Mouse (Mus musculus) midbrain, embryonic 13.5 days (tissue): ENCODE results near the gene Trim21. TPM values are rescaled to one million over a fixed set of nuclear protein-coding genes. Genes with fewer than 3 reads are reported as not detected.
A peak's percentile ranks its signal among the peaks of the same experiment; 100 is the strongest.

Experiments
- ATAC-seq: fragments of 200-750 bp; cut with Nextera tagmentation; 2 replicates; pipeline ENCODE4 v1.8.0; 2017; ENCODE audit warnings: mild to moderate bottlenecking, moderate TSS enrichment, moderate library complexity
- H3K27ac ChIP-seq: fragments of 300-500 bp; sonication (generic); 2 replicates; pipeline ENCODE4 v1.5.1; 2015; ENCODE audit warnings: inconsistent platforms, mild to moderate bottlenecking, moderate library complexity
- H3K27me3 ChIP-seq: fragments of 300-500 bp; sonication (generic); 2 replicates; pipeline ENCODE4 v1.6.1; 2015; ENCODE audit warnings: mild to moderate bottlenecking, inconsistent platforms
- H3K36me3 ChIP-seq: fragments of 300-500 bp; sonication (generic); 2 replicates; pipeline ENCODE4 v1.6.1; 2015; ENCODE audit warnings: mild to moderate bottlenecking, inconsistent platforms
- H3K4me1 ChIP-seq: fragments of 300-500 bp; sonication (generic); replicated peaks from 2 replicates; pipeline ENCODE4 v1.6.1; 2015; ENCODE audit warnings: inconsistent platforms
- H3K4me2 ChIP-seq: fragments of 300-500 bp; sonication (generic); replicated peaks from 2 replicates; pipeline ENCODE4 v1.6.1; 2015; ENCODE audit warnings: moderate library complexity, mild to moderate bottlenecking, inconsistent platforms
- H3K4me3 ChIP-seq: fragments of 300-500 bp; sonication (generic); replicated peaks from 2 replicates; pipeline ENCODE4 v1.5.1; 2015; ENCODE audit warnings: mild to moderate bottlenecking, inconsistent platforms
- H3K9ac ChIP-seq: fragments of 300-500 bp; sonication (generic); replicated peaks from 2 replicates; pipeline ENCODE4 v1.6.1; 2015; ENCODE audit warnings: mild to moderate bottlenecking, inconsistent platforms
- H3K9me3 ChIP-seq: fragments of 300-500 bp; sonication (generic); 2 replicates; pipeline ENCODE4 v1.6.1; 2016; ENCODE audit warnings: mild to moderate bottlenecking, inconsistent platforms
- WGBS: fragments of 180-500 bp; shearing (Covaris S2); methylation state at CpG from one replicate; pipeline ENCODE4 v1.1.7; 2015; 5-methylcytosine and 5-hydroxymethylcytosine counted together
- polyA plus RNA-seq: library from polyadenylated mRNA; unstranded; fragments of >200 nt; fragmentation: Nextera tagmentation; extraction: Ambion mirVana; gene quantifications from 2 replicates; pipeline ENCODE4 v1.2.1, GENCODE M21; 2015

Gene Trim21
- polyA plus RNA-seq, 1 experiment from 2014 or later = 0.17 TPM

DNA sequence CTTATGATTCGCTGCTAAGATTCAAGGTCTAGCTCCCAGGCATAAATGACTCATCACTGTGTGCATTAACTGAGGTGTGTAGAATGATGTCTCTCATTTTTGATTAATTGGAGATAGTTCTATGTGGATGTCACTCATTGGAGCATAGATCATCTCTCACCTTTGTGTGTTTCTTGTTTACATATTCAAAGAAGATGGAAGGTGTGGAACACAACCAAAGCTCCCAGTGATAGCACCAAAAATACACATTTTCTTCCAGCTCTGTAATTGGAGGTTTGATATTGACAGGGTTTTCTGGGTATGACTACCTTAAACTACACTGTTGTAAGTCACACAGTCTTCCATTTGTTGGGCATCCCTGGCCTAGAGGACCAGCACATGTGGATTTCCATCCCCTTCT, 30.8 kb downstream of the Trim21 start, which contains the start of gene Olfr547:
Olfr547 (plus strand) TSS at position 301 of the 400 bp plus-strand sequence.
- Histone ChIP-seq H3K27me3 (no peaks in the 10 kb centered on the region), H3K4me3 (no peak within 1 kb of the TSS), H3K4me1 (no peaks in the 10 kb centered on the region), H3K36me3 (no peaks in the 10 kb centered on the region), H3K4me2 (no peak within 1 kb of the TSS), H3K27ac (no peak within 1 kb of the TSS), H3K9me3 (no peaks in the 10 kb centered on the region), H3K9ac (no peak within 1 kb of the TSS)
- WGBS = 94% methylated on average over 1 of the region's 1 CpGs
- ATAC-seq = no peak

DNA sequence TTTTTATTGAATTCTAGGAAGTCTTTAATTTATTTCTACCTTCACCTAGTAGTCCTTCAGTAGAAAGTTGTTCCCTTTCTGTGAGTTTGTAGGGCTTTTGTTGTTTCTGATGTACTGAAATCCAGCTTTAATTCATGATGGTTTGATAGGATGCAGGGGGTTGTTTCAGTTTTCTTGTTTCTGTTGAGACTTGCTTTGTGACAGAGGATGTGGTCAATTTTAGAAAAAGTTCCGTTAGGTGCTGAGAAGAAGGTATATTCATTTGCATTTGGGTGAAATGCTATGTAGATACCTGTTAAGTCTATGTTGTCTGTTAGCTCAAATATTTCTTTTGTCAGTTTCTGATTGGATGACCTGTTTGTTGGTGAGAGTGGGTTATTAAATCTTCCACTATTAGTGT, 36.2 kb downstream of the Trim21 start:
- Histone ChIP-seq H3K9me3 (no peaks in the 10 kb centered on the region), H3K36me3 (no peaks in the 10 kb centered on the region), H3K9ac (no peak overlapping the region), H3K4me2 (no peak overlapping the region), H3K27me3 (no peaks in the 10 kb centered on the region), H3K4me3 (no peak overlapping the region), H3K4me1 (no peaks in the 10 kb centered on the region), H3K27ac (no peak overlapping the region)
- no peak for ATAC-seq
- 91% methylated on average over 1 of the region's 1 CpGs for WGBS

- H3K4me3 ChIP-seq = no peak overlapping the region
- H3K9me3 ChIP-seq = no peaks in the 10 kb centered on the region
- whole genome bisulfite sequencing = 85% methylated on average over 2 of the region's 2 CpGs
- H3K27ac ChIP-seq = no peak overlapping the region
- peaks cover 7% of the 10 kb centered on the region; the same call in 1 of the 2 replicates for H3K4me1 ChIP-seq
- ATAC-seq = no peak
- peaks cover 21% of the 10 kb centered on the region for H3K27me3 ChIP-seq
- H3K9ac ChIP-seq = no peak overlapping the region
- no peak overlapping the region for H3K4me2 ChIP-seq
- H3K36me3 ChIP-seq = no peaks in the 10 kb centered on the region
Measured at GRCm38 (mm10) chr7:102517051-102517335, 48.3 kb downstream of the Trim21 start.

GRCm38 (mm10) chr7:102516261-102517050, 48.8 kb downstream of the Trim21 start:
- H3K9ac ChIP-seq = no peak overlapping the region
- no peaks in the 10 kb centered on the region for H3K9me3 ChIP-seq
- H3K4me3 ChIP-seq = no peak overlapping the region
- H3K27ac ChIP-seq = no peak overlapping the region
- H3K4me2 ChIP-seq = no peak overlapping the region
- no peaks in the 10 kb centered on the region for H3K36me3 ChIP-seq
- H3K4me1 ChIP-seq = peaks cover 7% of the 10 kb centered on the region; the same call in 1 of the 2 replicates
- no peak for ATAC-seq
- H3K27me3 ChIP-seq = peaks cover 24% of the 10 kb centered on the region
- WGBS = 82% methylated on average over 10 of the region's 10 CpGs

GRCm38 (mm10) chr7:102514144-102514543, 51.1 kb downstream of the Trim21 start:
- Histone ChIP-seq H3K36me3 (no peaks in the 10 kb centered on the region), H3K9ac (no peak overlapping the region)
- 74% methylated on average over 4 of the region's 4 CpGs for WGBS

DNA sequence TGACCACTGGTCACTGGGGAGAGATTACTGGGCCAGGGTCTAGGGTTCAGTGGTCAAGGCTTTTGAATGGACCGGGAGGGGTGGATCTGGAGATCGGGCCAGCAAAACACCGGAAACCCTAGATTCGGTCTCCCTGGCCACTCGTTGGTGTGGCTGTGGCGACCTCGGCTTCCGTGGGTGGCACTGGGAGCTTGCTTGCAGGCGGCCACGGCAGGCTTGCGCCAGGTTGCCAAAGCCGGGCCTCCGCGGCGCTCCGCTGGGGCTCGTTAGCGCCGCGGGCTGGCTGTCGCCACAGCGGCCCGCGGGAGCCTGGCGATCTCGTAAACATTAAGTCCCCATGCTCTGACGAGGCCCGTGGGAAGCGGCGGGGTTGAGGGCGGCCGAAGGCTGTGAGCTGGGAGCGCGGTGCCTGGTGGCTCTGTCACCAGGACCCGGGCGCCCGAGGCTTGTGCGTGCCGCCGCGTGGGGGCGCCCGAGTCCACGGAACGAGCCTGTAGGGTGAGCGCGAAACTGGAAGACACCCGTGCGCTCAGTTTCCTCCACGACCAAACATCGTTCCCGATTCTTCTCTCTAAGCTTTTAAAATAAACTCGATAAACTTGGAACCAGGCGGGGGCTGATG, 52.4 kb downstream of the Trim21 start:
- peaks cover 7% of the 10 kb centered on the region; the same call in 1 of the 2 replicates for H3K4me1 ChIP-seq
- under 1% methylated on average over 52 of the region's 54 CpGs for WGBS
- no peak overlapping the region for H3K27ac ChIP-seq
- peak overlapping the region; percentile 76 for H3K9ac ChIP-seq
- H3K36me3 ChIP-seq = no peaks in the 10 kb centered on the region
- H3K4me3 ChIP-seq = peak overlapping the region; percentile 53
- no peaks in the 10 kb centered on the region for H3K9me3 ChIP-seq
- peak overlapping the region; percentile 83 for H3K4me2 ChIP-seq
- H3K27me3 ChIP-seq = peaks cover 24% of the 10 kb centered on the region
- peak; percentile 96 for ATAC-seq

More at GRCm38 (mm10) chr7:102514144-102514543, 51.1 kb downstream of the Trim21 start:
- no peak for ATAC-seq
- Histone ChIP-seq H3K27me3 (peaks cover 24% of the 10 kb centered on the region), H3K9me3 (no peaks in the 10 kb centered on the region), H3K4me1 (peaks cover 7% of the 10 kb centered on the region; the same call in 1 of the 2 replicates), H3K27ac (no peak overlapping the region), H3K4me2 (no peak overlapping the region), H3K4me3 (no peak overlapping the region)

- Histone ChIP-seq H3K27me3 (peaks cover 24% of the 10 kb centered on the region), H3K9me3 (no peaks in the 10 kb centered on the region), H3K9ac (no peak overlapping the region), H3K4me3 (no peak overlapping the region), H3K4me1 (peaks cover 7% of the 10 kb centered on the region; the same call in 1 of the 2 replicates), H3K4me2 (no peak overlapping the region), H3K27ac (no peak overlapping the region), H3K36me3 (no peaks in the 10 kb centered on the region)
- WGBS = 92% methylated on average over 10 of the region's 10 CpGs
- ATAC-seq = no peak
Measured at GRCm38 (mm10) chr7:102511927-102512326, 53.4 kb downstream of the Trim21 start.

DNA sequence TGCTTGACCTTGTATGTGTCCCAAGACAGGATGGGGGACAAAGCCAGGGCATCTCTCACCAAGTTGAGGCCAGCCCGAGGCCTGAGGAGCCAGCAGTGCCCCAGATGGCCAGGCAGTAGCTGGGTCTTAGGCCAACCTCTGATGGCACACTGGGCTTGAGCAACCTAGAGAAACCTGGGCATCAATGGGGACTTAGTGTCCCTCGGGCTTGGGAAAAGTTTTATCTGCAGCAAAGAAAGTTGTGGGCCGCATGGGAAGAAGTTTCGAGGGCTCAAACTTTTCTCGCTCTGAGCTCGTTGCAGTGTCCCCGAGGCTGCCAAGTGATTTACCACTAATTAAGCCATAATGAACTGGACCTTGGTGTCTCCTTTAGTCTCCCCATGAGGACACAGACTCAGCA, 55.6 kb downstream of the Trim21 start:
- no peak for ATAC-seq
- H3K36me3 ChIP-seq = no peaks in the 10 kb centered on the region
- 81% methylated on average over 7 of the region's 7 CpGs for WGBS
- no peak overlapping the region for H3K27ac ChIP-seq
- no peak overlapping the region for H3K4me3 ChIP-seq
- H3K27me3 ChIP-seq = peaks cover 18% of the 10 kb centered on the region
- no peak overlapping the region for H3K9ac ChIP-seq
- no peaks in the 10 kb centered on the region for H3K9me3 ChIP-seq
- H3K4me2 ChIP-seq = no peak overlapping the region
- H3K4me1 ChIP-seq = peaks cover 7% of the 10 kb centered on the region; the same call in 1 of the 2 replicates

GRCm38 (mm10) chr7:102508666-102509065, 56.6 kb downstream of the Trim21 start:
- Histone ChIP-seq H3K36me3 (no peaks in the 10 kb centered on the region), H3K4me1 (peaks cover 7% of the 10 kb centered on the region; the same call in 1 of the 2 replicates), H3K27ac (no peak overlapping the region), H3K9ac (no peak overlapping the region), H3K4me2 (no peak overlapping the region), H3K9me3 (no peaks in the 10 kb centered on the region), H3K27me3 (peaks cover 9% of the 10 kb centered on the region), H3K4me3 (no peak overlapping the region)
- no peak for ATAC-seq
- 95% methylated on average over 6 of the region's 6 CpGs for WGBS

DNA sequence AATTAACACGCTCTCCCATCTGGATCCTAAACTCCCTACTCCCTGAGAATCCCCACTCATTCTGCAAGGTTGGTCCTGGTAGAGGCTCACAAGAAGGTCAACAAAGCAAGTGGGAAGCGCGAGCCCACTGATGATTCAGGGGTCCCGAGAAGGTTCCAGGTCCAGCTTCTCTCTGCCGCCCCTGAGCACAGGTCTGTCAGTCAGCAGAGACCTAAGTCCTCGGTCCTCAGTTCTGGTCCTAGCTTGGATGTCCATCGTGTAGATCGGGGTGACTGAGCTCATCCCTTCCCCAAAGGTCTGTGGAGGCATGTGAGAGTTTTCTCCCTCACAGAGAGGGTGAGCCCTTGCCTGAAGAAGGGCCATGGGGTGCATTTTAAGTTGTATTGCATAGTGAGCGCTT, 57.2 kb downstream of the Trim21 start:
- 87% methylated on average over 9 of the region's 9 CpGs for WGBS
- H3K36me3 ChIP-seq = no peaks in the 10 kb centered on the region
- H3K9me3 ChIP-seq = no peaks in the 10 kb centered on the region
- no peak overlapping the region for H3K4me2 ChIP-seq
- peaks cover 8% of the 10 kb centered on the region; the same call in 1 of the 2 replicates for H3K27me3 ChIP-seq
- H3K9ac ChIP-seq = no peak overlapping the region
- ATAC-seq = no peak
- 0 out of 2 replicates have a peak, but pooled peaks cover 3% of the 10 kb centered on the region for H3K4me1 ChIP-seq
- no peak overlapping the region for H3K27ac ChIP-seq
- no peak overlapping the region for H3K4me3 ChIP-seq
